Comparison of ENCODE assay signal across 29 mouse cellular contexts in the genomic region with DNA sequence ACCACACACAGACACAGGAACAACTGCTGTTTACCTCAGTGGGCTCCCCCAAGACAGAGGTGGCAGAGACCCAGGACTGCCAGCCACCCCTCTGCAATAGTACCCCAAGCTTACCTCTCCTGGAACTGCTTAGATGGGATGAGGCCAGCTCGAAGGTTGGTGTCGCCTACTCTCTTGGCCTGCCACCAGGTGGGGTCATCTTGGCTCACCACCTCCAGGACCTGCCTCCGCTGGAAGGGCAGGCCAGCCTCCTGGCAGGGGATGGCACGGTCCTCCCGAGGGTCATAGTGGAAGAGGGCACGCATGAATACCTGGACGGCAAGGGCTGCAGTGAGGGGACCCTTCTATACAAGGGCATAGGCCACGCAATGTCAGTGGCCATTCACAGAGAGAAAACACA. TPM values are rescaled to one million over a fixed set of nuclear protein-coding genes. Genes with fewer than 3 reads are reported as not detected.
"Had no signal": no experiment of that assay in that cellular context is flagged by ENCODE, and none has a peak within 500 bp of the region (broad histone marks: within the 10 kb centered on the region; RNA-seq: fewer than 3 reads in every experiment).

No protein-coding gene starts in this region.

- H3K4me2 ChIP-seq: limb, embryonic 12.5 days; limb, embryonic 15.5 days; lung, embryonic 15.5 days; midbrain, embryonic 12.5 days; midbrain, embryonic 15.5 days; neural tube, embryonic 12.5 days; neural tube, embryonic 15.5 days had no signal

- DNase-seq: kidney, adult 18-20 months; kidney, postnatal 10 days; kidney, postnatal 4 days; left cerebral cortex, postnatal 4 days; lung, postnatal 14 days; lung, postnatal 4 days; right cerebral cortex, adult 18-20 months; right cerebral cortex, postnatal 14 days; right cerebral cortex, postnatal 4 days; thymus, adult 2 months; thymus, postnatal 14 days; thymus, postnatal 4 days had no signal

- H3K9me3 ChIP-seq: limb, embryonic 12.5 days; limb, embryonic 15.5 days; lung, embryonic 15.5 days; midbrain, embryonic 12.5 days; midbrain, embryonic 15.5 days; neural tube, embryonic 12.5 days; neural tube, embryonic 15.5 days had no signal

- ATAC-seq: inflammation-experienced regulatory T-cells, adult 6 months; midbrain, embryonic 15.5 days had no signal

- H3K4me3 ChIP-seq: limb, embryonic 12.5 days; limb, embryonic 15.5 days; lung, embryonic 15.5 days; midbrain, embryonic 12.5 days; midbrain, embryonic 15.5 days; neural tube, embryonic 12.5 days; neural tube, embryonic 15.5 days had no signal

- H3K36me3 ChIP-seq: lung, embryonic 15.5 days had no signal

- H3K27me3 ChIP-seq: limb, embryonic 12.5 days; limb, embryonic 15.5 days; lung, embryonic 15.5 days; midbrain, embryonic 12.5 days; midbrain, embryonic 15.5 days; neural tube, embryonic 12.5 days; neural tube, embryonic 15.5 days had no signal

- H3K27ac ChIP-seq: limb, embryonic 12.5 days; limb, embryonic 15.5 days; lung, embryonic 15.5 days; midbrain, embryonic 12.5 days; midbrain, embryonic 15.5 days; neural tube, embryonic 12.5 days; neural tube, embryonic 15.5 days; stomach, postnatal 0 days had no signal

- H3K9ac ChIP-seq: limb, embryonic 12.5 days; limb, embryonic 15.5 days; lung, embryonic 15.5 days; midbrain, embryonic 12.5 days; midbrain, embryonic 15.5 days; neural tube, embryonic 12.5 days; neural tube, embryonic 15.5 days had no signal

RNA-seq across cellular contexts. Expression of gene Mpp3, which starts 15.1 kb away (rescaled TPM):
- total RNA-seq: megakaryocyte progenitor cell, adult 5-6 weeks had no signal

RNA-seq across cellular contexts. Expression of gene Cd300lg, which starts 28.1 kb away (rescaled TPM):
- total RNA-seq: layer of hippocampus, adult 18-20 months; left cerebral cortex, postnatal 14 days; left cerebral cortex, postnatal 4 days had no signal

RNA-seq across cellular contexts. Expression of gene Cfap97d1, which starts 29.1 kb away (rescaled TPM):
- total RNA-seq: layer of hippocampus, adult 18-20 months; layer of hippocampus, postnatal 14 days; left cerebral cortex, adult 8-10 months; left cerebral cortex, postnatal 14 days; left cerebral cortex, postnatal 4 days; megakaryocyte progenitor cell, adult 5-6 weeks had no signal
- polyA plus RNA-seq: inflammation-experienced regulatory T-cells, adult 6 months; kidney, embryonic 14.5 days; limb, embryonic 12.5 days; limb, embryonic 15.5 days; liver, embryonic 16.5 days; lung, embryonic 15.5 days; midbrain, embryonic 12.5 days; midbrain, embryonic 15.5 days; neural tube, embryonic 12.5 days; neural tube, embryonic 15.5 days; stomach, embryonic 14.5 days; stomach, postnatal 0 days; thymus, adult 2 months had no signal

RNA-seq across cellular contexts. Expression of gene Sost, which starts 46.4 kb away (rescaled TPM):
- total RNA-seq: layer of hippocampus, postnatal 14 days; left cerebral cortex, postnatal 14 days; left cerebral cortex, postnatal 4 days; megakaryocyte progenitor cell, adult 5-6 weeks had no signal
- polyA plus RNA-seq: inflammation-experienced regulatory T-cells, adult 6 months; liver, embryonic 16.5 days; midbrain, embryonic 15.5 days; stomach, embryonic 14.5 days had no signal
